ENCODE assay signal across 8 mouse cellular contexts in the genomic region with DNA sequence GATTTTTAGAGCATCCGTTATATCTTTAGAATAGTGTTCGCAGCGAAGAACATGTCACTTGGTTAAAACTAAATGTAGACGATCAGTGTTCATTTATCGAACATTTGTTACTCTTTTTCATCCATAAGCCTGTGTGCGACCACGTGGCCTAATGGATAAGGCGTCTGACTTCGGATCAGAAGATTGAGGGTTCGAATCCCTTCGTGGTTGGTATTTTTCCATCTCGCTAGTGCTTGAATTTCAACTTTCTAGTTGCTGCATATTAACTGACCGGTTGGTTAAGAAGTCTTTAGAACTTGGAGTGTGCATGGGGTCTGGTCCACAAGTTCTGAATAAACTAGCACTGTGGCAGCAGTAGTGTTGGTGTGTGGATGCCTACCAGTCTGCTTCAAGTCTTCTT. TPM values are rescaled to one million over a fixed set of nuclear protein-coding genes. Genes with fewer than 3 reads are reported as not detected.
A peak's percentile ranks its signal among the peaks of the same experiment; 100 is the strongest.
DNase-seq lines count a peak whose midpoint lies in the region; ATAC-seq lines count a peak whose summit lies in the region.

No protein-coding gene starts in this region.

- ATAC-seq in hindbrain, embryonic 11.5 days (ENCODE audit: low FRiP score), result peak; percentile 69
- ATAC-seq in lung, embryonic 16.5 days (ENCODE audit: low read depth), result peak; percentile 55

- H3K4me2 ChIP-seq in hindbrain, embryonic 11.5 days (replicated peaks; ENCODE audit: low read depth, low read length), result peak overlapping the region; percentile 41
- peak overlapping the region; percentile 68 for H3K4me2 ChIP-seq in lung, embryonic 16.5 days (ENCODE audit: low read depth, low read length)

- no peaks in the 10 kb centered on the region for H3K9me3 ChIP-seq in hindbrain, embryonic 11.5 days (ENCODE audit: control insufficient read depth, low read length)
- no peaks in the 10 kb centered on the region for H3K9me3 ChIP-seq in lung, embryonic 16.5 days (ENCODE audit: control insufficient read depth, low read length)

- 0% methylated on average over 13 of the region's 13 CpGs for WGBS in hindbrain, embryonic 11.5 days
- WGBS in lung, embryonic 16.5 days, result under 1% methylated on average over 13 of the region's 13 CpGs

- peaks cover 3% of the 10 kb centered on the region; the same call in 1 of the 2 replicates for H3K4me1 ChIP-seq in hindbrain, embryonic 11.5 days (replicated peaks; ENCODE audit: control insufficient read depth, insufficient read depth, low read length)
- H3K4me1 ChIP-seq in lung, embryonic 16.5 days (replicated peaks; ENCODE audit: control insufficient read depth, insufficient read depth, low read length), result peaks cover 10% of the 10 kb centered on the region

- no peak overlapping the region for H3K27ac ChIP-seq in hindbrain, embryonic 11.5 days (ENCODE audit: low read depth, low read length)
- H3K27ac ChIP-seq in lung, embryonic 16.5 days (ENCODE audit: low read length), result no peak overlapping the region

- H3K27me3 ChIP-seq in hindbrain, embryonic 11.5 days (ENCODE audit: control insufficient read depth, insufficient read depth, low read length), result peaks cover 2% of the 10 kb centered on the region
- H3K27me3 ChIP-seq in lung, embryonic 16.5 days (ENCODE audit: control insufficient read depth, insufficient read depth, low read depth, low read length), result no peaks in the 10 kb centered on the region

- no peaks in the 10 kb centered on the region for H3K36me3 ChIP-seq in hindbrain, embryonic 11.5 days (ENCODE audit: control insufficient read depth, insufficient read depth, low read length)
- H3K36me3 ChIP-seq in lung, embryonic 16.5 days (ENCODE audit: control insufficient read depth, insufficient read depth, low read length), result no peaks in the 10 kb centered on the region

- peak; percentile 79 for DNase-seq in Muller cell, postnatal 12 days (ENCODE audit: inconsistent ontology term)
- peak; percentile 94 for DNase-seq in cerebellum, adult 9-10 months
- DNase-seq in frontal cortex, adult 2 months (ENCODE audit: extremely low spot score in 1 of 2, low spot score in 1 of 2), result peak; percentile 77 to 99
- peak; percentile 94 for DNase-seq in hindbrain, embryonic 11.5 days (ENCODE audit: low spot score)
- DNase-seq in layer of hippocampus, adult 9-11 months, result peak; percentile 77
- DNase-seq in ovary, postnatal 10 days (ENCODE audit: low spot score), result peak; percentile 74
- DNase-seq in thymus, postnatal 0 days (ENCODE audit: low spot score), result peak; percentile 83

- peak overlapping the region; percentile 31; the same call in 1 of the 2 replicates for H3K9ac ChIP-seq in hindbrain, embryonic 11.5 days (ENCODE audit: low read depth, low read length)
- H3K9ac ChIP-seq in lung, embryonic 16.5 days (ENCODE audit: low read length), result peak overlapping the region; percentile 42; the same call in 1 of the 2 replicates

- H3K4me3 ChIP-seq in hindbrain, embryonic 11.5 days (ENCODE audit: low read depth, low read length), result peak overlapping the region; percentile 45
- peak overlapping the region; percentile 53 for H3K4me3 ChIP-seq in lung, embryonic 16.5 days (ENCODE audit: low read length)

RNA-seq across cellular contexts. Expression of a gene that starts 13.0 kb away (rescaled TPM):
- 0.08 TPM in 1 of 2 replicates, not detected in the other for polyA plus RNA-seq in frontal cortex, adult 2 months (2012; rRNA removed)
- polyA plus RNA-seq in hindbrain, embryonic 11.5 days (2014; fragmentation: Nextera tagmentation; extraction: Ambion mirVana), result not detected in 2 replicates
- polyA plus RNA-seq in lung, embryonic 16.5 days (2015; fragmentation: Nextera tagmentation; extraction: Ambion mirVana), result not detected in 2 replicates
- polyA plus RNA-seq in thymus, postnatal 0 days (2015; fragmentation: Nextera tagmentation; extraction: Ambion mirVana), result not detected in 2 replicates

RNA-seq across cellular contexts. Expression of a gene that starts 32.4 kb away (rescaled TPM):
- 0.50 and 1.3 TPM in 2 replicates for polyA plus RNA-seq in frontal cortex, adult 2 months (2012; rRNA removed)
- polyA plus RNA-seq in hindbrain, embryonic 11.5 days (2014; fragmentation: Nextera tagmentation; extraction: Ambion mirVana), result 0.32 TPM in 1 of 2 replicates, not detected in the other
- not detected in 2 replicates for polyA plus RNA-seq in lung, embryonic 16.5 days (2015; fragmentation: Nextera tagmentation; extraction: Ambion mirVana)
- polyA plus RNA-seq in thymus, postnatal 0 days (2015; fragmentation: Nextera tagmentation; extraction: Ambion mirVana), result 1.7 and 1.9 TPM in 2 replicates
